Mouse (Mus musculus) G1E (cell line): Measurements from ENCODE around the gene Cdca4.

Experiments used
- CTCF ChIP-seq: IDR thresholded peaks from 2 replicates; pipeline ENCODE4 v1.5.1; 2012; ENCODE audit warnings: low read depth, low read length, inconsistent platforms, mixed read lengths
- GATA1 ChIP-seq: IDR thresholded peaks from 2 replicates; pipeline ENCODE4 v1.6.1; 2012; ENCODE audit warnings: borderline replicate concordance, low read length, inconsistent platforms, mixed read lengths
- TAL1 ChIP-seq: conservative IDR thresholded peaks from 2 replicates; pipeline ENCODE4 v1.6.1; 2012; ENCODE audit warnings: low read depth, low read length, inconsistent platforms, mixed read lengths

- TF ChIP-seq TAL1 (no peak), CTCF (no peak), GATA1 (no peak)
Measured at GRCm38 (mm10) chr12:112808587-112809364, 20.4 kb downstream of the Cdca4 start, which contains the start of gene Clba1.
